Mouse (Mus musculus) left cerebral cortex, adult 9 months (tissue): ENCODE results near the gene Mrpl38.
"Not testable (repeated sequence)": the region's sequence is repeated elsewhere in the genome, so short reads cannot be mapped to it uniquely, and the experiment has no call there.

Experiments
- DNase-seq, 2 experiments: peaks; one replicate each; pipeline ENCODE4 v3.0.0; 2022; ENCODE audit warnings: low spot score in 2 of 2

The Mrpl38 gene

GRCm38 (mm10) chr11:116093771-116094565 lies 44.7 kb downstream of the Mrpl38 start:
- no peak for DNase-seq

- DNase-seq, result not testable (repeated sequence)
Measured at GRCm38 (mm10) chr11:116092959-116093358, 45.7 kb downstream of the Mrpl38 start.

GRCm38 (mm10) chr11:116091591-116091990 lies 47.1 kb downstream of the Mrpl38 start:
- no peak for DNase-seq

GRCm38 (mm10) chr11:116089545-116089944 lies 49.1 kb downstream of the Mrpl38 start:
- DNase-seq, result no peak

- no peak for DNase-seq
Measured at GRCm38 (mm10) chr11:116088741-116089394, 49.8 kb downstream of the Mrpl38 start.

GRCm38 (mm10) chr11:116088188-116088587 lies 50.5 kb downstream of the Mrpl38 start:
- DNase-seq, result no peak

- peak; percentile 59 to 89 for DNase-seq
Measured at GRCm38 (mm10) chr11:116087194-116088130, 51.2 kb downstream of the Mrpl38 start.

GRCm38 (mm10) chr11:116086258-116087193 lies 52.1 kb downstream of the Mrpl38 start, which contains the start of gene Wbp2:
TSS of gene Wbp2 (minus strand) at chr11:116086995.
- peak; percentile 99 for DNase-seq

GRCm38 (mm10) chr11:116084166-116084565 lies 54.5 kb downstream of the Mrpl38 start:
- no peak for DNase-seq

- no peak for DNase-seq
Measured at GRCm38 (mm10) chr11:116083096-116083672, 55.5 kb downstream of the Mrpl38 start.
